Mouse (Mus musculus) E14TG2a.4 (cell line): ENCODE measurements around the gene BC005624.
"Not testable (repeated sequence)": the region's sequence is repeated elsewhere in the genome, so short reads cannot be mapped to it uniquely, and the experiment has no call there.

ENCODE experiments used
- H3K27me3 ChIP-seq: 2 replicates; pipeline ENCODE4 v1.6.1; 2014; ENCODE audit warnings: low read length, control low read depth; ENCODE audit not compliant: insufficient read depth
- H3K36me3 ChIP-seq: 2 replicates; pipeline ENCODE4 v1.6.1; 2014; ENCODE audit warnings: low read length, control low read depth; ENCODE audit not compliant: insufficient read depth
- H3K4me1 ChIP-seq: replicated peaks from 2 replicates; pipeline ENCODE4 v1.6.1; 2014; ENCODE audit warnings: low read depth, low read length, control low read depth
- H3K4me3 ChIP-seq: replicated peaks from 2 replicates; pipeline ENCODE4 v1.5.1; 2014; ENCODE audit warnings: mild to moderate bottlenecking, low read length
- H3K9me3 ChIP-seq: 2 replicates; pipeline ENCODE4 v1.6.1; 2014; ENCODE audit warnings: low read length, control low read depth
- CTCF ChIP-seq: conservative IDR thresholded peaks from 2 replicates; pipeline ENCODE4 v1.5.1; 2014; ENCODE audit warnings: low read length
- NANOG ChIP-seq: IDR thresholded peaks from 2 replicates; pipeline ENCODE4 v1.6.1; 2014; ENCODE audit warnings: borderline replicate concordance, low read length, mixed read lengths
- POU5F1 ChIP-seq: IDR thresholded peaks from 2 replicates; pipeline ENCODE4 v1.6.1; 2014; ENCODE audit warnings: low read length, borderline replicate concordance

BC005624 gene

GRCm38 (mm10) chr2:30959856-30960255 lies 22.1 kb downstream of the BC005624 start:
- TF ChIP-seq POU5F1 = no peak
- no peak for TF ChIP-seq NANOG
- no peak for TF ChIP-seq CTCF
- H3K4me3 ChIP-seq = peak overlapping the region; percentile 26; the same call in 1 of the 2 replicates
- no peaks in the 10 kb centered on the region for H3K9me3 ChIP-seq
- H3K27me3 ChIP-seq = no peaks in the 10 kb centered on the region
- H3K36me3 ChIP-seq = peaks cover 100% of the 10 kb centered on the region
- peaks cover 95% of the 10 kb centered on the region for H3K4me1 ChIP-seq

DNA sequence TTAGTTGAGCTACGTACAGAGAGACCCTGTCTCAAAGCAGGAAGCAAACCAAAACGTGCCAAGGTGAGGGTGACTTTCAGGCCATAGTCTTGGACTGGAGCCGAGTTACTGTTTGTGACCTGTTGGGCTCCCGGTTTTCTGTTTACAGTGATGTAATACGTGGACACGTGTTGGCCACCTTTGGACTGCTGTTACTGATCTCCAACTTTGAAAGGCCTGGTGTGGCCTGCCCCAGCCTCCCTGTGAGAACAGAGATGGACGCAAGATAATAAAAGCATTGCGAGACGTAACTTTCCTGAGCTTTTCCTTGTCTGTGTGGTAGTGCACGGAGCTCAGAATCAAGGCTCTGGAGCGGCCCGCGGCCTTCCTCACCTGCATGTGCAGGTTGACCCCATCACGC lies 23.3 kb downstream of the BC005624 start:
- no peak for TF ChIP-seq CTCF
- TF ChIP-seq NANOG = no peak
- no peak for TF ChIP-seq POU5F1
- Histone ChIP-seq H3K36me3 (peaks cover 99% of the 10 kb centered on the region), H3K27me3 (no peaks in the 10 kb centered on the region), H3K4me1 (peaks cover 95% of the 10 kb centered on the region), H3K4me3 (no peak overlapping the region), H3K9me3 (no peaks in the 10 kb centered on the region)

DNA sequence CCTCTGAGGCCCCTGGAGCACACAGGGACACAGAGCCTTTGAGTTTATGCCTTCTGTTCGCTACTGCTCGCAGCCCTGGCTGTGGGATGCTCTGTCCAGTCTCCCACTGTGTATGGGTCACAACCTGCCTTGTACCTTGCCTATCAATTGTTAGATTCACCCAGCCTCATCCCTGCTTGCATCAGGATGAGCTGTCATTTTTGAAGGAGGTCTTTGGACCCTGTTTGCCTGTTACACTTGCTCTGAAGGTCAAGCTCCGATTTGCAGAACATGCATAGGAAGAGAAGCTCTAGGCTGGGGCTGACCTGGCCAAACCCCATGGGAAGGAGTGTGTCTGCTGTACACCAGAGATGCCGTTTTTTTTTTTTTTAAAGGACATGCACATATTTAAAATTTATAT lies 24.5 kb downstream of the BC005624 start:
- H3K36me3 ChIP-seq = peaks cover 87% of the 10 kb centered on the region
- H3K4me3 ChIP-seq = no peak overlapping the region
- H3K4me1 ChIP-seq = peaks cover 89% of the 10 kb centered on the region
- no peaks in the 10 kb centered on the region for H3K27me3 ChIP-seq
- H3K9me3 ChIP-seq = no peaks in the 10 kb centered on the region
- TF ChIP-seq CTCF = no peak

GRCm38 (mm10) chr2:30954797-30955196 lies 27.2 kb downstream of the BC005624 start:
- Histone ChIP-seq H3K4me3 (peak overlapping the region; percentile 89), H3K36me3 (peaks cover 60% of the 10 kb centered on the region), H3K9me3 (no peaks in the 10 kb centered on the region), H3K27me3 (no peaks in the 10 kb centered on the region), H3K4me1 (peaks cover 70% of the 10 kb centered on the region)
- TF ChIP-seq CTCF (no peak), POU5F1 (no peak), NANOG (no peak)

DNA sequence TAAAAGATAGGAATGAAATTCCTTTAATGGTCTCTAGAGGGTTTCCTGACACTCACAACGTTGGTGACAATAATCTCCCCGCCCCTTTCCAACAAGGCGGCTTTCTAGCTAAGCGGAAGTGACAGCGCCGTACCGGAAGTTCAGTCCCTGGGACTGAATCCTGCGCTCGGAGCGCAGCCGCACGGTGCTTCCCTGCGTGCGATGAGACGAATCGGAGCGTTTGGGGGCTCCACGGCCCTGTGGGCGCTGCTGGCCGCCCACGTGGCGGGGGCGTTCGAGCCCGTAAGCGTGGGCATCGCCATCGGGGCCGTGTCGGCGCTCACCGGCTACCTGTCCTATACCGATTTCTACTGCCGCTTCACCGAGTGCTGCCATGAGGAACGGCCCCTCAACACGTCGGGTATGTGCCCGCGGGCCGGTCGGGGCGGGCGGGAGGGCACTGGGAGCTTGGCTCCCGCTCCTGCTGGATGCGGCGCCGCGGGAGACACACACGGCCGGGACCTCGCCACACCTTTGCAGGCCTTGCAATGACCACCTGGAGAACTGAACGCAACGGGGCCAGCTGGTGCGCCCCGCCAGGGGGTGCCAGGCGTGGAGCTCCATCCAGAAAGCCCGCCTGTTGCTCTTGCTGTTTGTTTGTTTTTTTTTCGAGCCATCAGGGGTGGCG lies 29.0 kb downstream of the BC005624 start, which contains the start of gene Tor1b:
Gene Tor1b, plus strand, starts transcription at position 136 of the 667 bp plus-strand sequence.
- Histone ChIP-seq H3K27me3 (no peaks in the 10 kb centered on the region), H3K9me3 (peaks cover 14% of the 10 kb centered on the region), H3K4me1 (peaks cover 53% of the 10 kb centered on the region), H3K4me3 (peak within 1 kb of the TSS; percentile 89), H3K36me3 (peaks cover 41% of the 10 kb centered on the region)
- no peak for TF ChIP-seq POU5F1
- TF ChIP-seq CTCF = no peak
- no peak for TF ChIP-seq NANOG

DNA sequence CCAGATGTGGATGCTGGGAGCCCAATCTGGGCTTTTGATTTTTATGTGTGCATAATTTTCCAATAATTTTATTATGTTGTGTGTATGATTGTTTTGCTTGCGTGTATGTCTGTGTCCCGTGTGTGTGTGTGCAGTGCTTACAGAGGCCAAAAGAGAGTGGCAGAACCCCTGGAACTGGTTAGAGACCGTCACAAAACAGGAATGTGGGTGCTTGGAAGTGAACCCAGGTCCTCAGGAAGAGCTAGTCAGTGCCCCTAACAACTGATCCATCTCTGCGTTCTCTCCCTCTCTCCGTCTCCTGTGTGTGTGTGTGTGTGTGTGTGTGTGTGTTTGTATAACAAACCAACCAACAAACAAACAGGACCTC lies 29.6 kb downstream of the BC005624 start:
- peaks cover 51% of the 10 kb centered on the region for H3K4me1 ChIP-seq
- H3K4me3 ChIP-seq = peak overlapping the region; percentile 89
- no peak for TF ChIP-seq CTCF
- peaks cover 14% of the 10 kb centered on the region for H3K9me3 ChIP-seq
- no peaks in the 10 kb centered on the region for H3K27me3 ChIP-seq
- H3K36me3 ChIP-seq = peaks cover 36% of the 10 kb centered on the region

GRCm38 (mm10) chr2:30942603-30943011 lies 39.4 kb downstream of the BC005624 start:
- no peaks in the 10 kb centered on the region for H3K27me3 ChIP-seq
- H3K4me3 ChIP-seq = no peak overlapping the region
- TF ChIP-seq POU5F1 (no peak), CTCF (peak; percentile 94)
- no peaks in the 10 kb centered on the region for H3K9me3 ChIP-seq
- peaks cover 38% of the 10 kb centered on the region for H3K4me1 ChIP-seq
- no peaks in the 10 kb centered on the region for H3K36me3 ChIP-seq

- H3K9me3 ChIP-seq, H3K27me3 ChIP-seq, H3K36me3 ChIP-seq, H3K4me3 ChIP-seq: not testable (repeated sequence)
- H3K4me1 ChIP-seq = peaks cover 39% of the 10 kb centered on the region
Observed at GRCm38 (mm10) chr2:30942116-30942515, 39.9 kb downstream of the BC005624 start.

- Histone ChIP-seq H3K4me3 (no peak overlapping the region), H3K36me3 (no peaks in the 10 kb centered on the region), H3K4me1 (peaks cover 44% of the 10 kb centered on the region), H3K9me3 (no peaks in the 10 kb centered on the region), H3K27me3 (no peaks in the 10 kb centered on the region)
- no peak for TF ChIP-seq POU5F1
- no peak for TF ChIP-seq CTCF
- TF ChIP-seq NANOG = no peak
Observed at GRCm38 (mm10) chr2:30941586-30941985, 40.4 kb downstream of the BC005624 start.

GRCm38 (mm10) chr2:30938574-30938991 lies 43.4 kb downstream of the BC005624 start:
- H3K9me3 ChIP-seq = no peaks in the 10 kb centered on the region
- H3K36me3 ChIP-seq = no peaks in the 10 kb centered on the region
- no peaks in the 10 kb centered on the region for H3K27me3 ChIP-seq
- peak overlapping the region; percentile 78 for H3K4me3 ChIP-seq
- TF ChIP-seq NANOG (peak; percentile 51; the same call in 1 of the 2 replicates), POU5F1 (no peak)
- peaks cover 67% of the 10 kb centered on the region for H3K4me1 ChIP-seq
